Mouse (Mus musculus) kidney, postnatal 0 days (tissue): ENCODE measurements at regions not wholly inside any gene's neighbourhood (a gene's known extent, or its start where the extent isn't known, plus 50 kb on each side); places are given as distances from the start of the nearest gene placed in this dataset.

Experiments
- ATAC-seq: fragments of 200-750 bp; cut with Nextera tagmentation; replicated peaks from 2 replicates; pipeline ENCODE4 v1.8.0; 2017; ENCODE audit warnings: low read depth, moderate number of reproducible peaks, moderate TSS enrichment, moderate library complexity; ENCODE audit not compliant: low FRiP score
- DNase-seq: peaks from one replicate; pipeline ENCODE4 v3.0.0-alpha.2; 2016; ENCODE audit warnings: low spot score
- H3K27ac ChIP-seq: fragments of 300-500 bp; sonication (generic); 2 replicates; pipeline ENCODE4 v1.5.1; 2014; ENCODE audit warnings: mild to moderate bottlenecking
- H3K27me3 ChIP-seq: fragments of 300-500 bp; sonication (generic); 2 replicates; pipeline ENCODE4 v1.6.1; 2014; ENCODE audit warnings: low read length, mixed read lengths; ENCODE audit not compliant: insufficient read depth
- H3K36me3 ChIP-seq: fragments of 300-500 bp; sonication (generic); 2 replicates; pipeline ENCODE4 v1.6.1; 2014; ENCODE audit warnings: low read length, mixed read lengths; ENCODE audit not compliant: insufficient read depth
- H3K4me1 ChIP-seq: fragments of 300-500 bp; sonication (generic); replicated peaks from 2 replicates; pipeline ENCODE4 v1.6.1; 2014; ENCODE audit warnings: antibody characterized with exemption, low read length, mixed read lengths; ENCODE audit not compliant: insufficient read depth
- H3K4me2 ChIP-seq: fragments of 300-500 bp; sonication (generic); 2 replicates; pipeline ENCODE4 v1.6.1; 2014; ENCODE audit warnings: mild to moderate bottlenecking, low read length, moderate library complexity, mixed read lengths
- H3K4me3 ChIP-seq: fragments of 300-500 bp; sonication (generic); replicated peaks from 2 replicates; pipeline ENCODE4 v1.5.1; 2014; ENCODE audit warnings: low read depth, low read length
- H3K9ac ChIP-seq: fragments of 300-500 bp; sonication (generic); 2 replicates; pipeline ENCODE4 v1.6.1; 2014; ENCODE audit warnings: low read depth, low read length
- H3K9me3 ChIP-seq: fragments of 300-500 bp; sonication (generic); replicated peaks from 2 replicates; pipeline ENCODE4 v1.6.1; 2016; ENCODE audit warnings: low read length, inconsistent platforms, mixed read lengths
- CTCF ChIP-seq: IDR thresholded peaks from 2 replicates; pipeline ENCODE4 v1.5.1; 2016; ENCODE audit warnings: antibody characterized with exemption, low read depth, mild to moderate bottlenecking, moderate library complexity
- WGBS: fragments of 180-500 bp; shearing (Covaris S2); extraction: QIAGEN DNeasy Blood & Tissue Kit; methylation state at CpG from one replicate; pipeline ENCODE4 v1.1.7; 2014; 5-methylcytosine and 5-hydroxymethylcytosine counted together

DNA sequence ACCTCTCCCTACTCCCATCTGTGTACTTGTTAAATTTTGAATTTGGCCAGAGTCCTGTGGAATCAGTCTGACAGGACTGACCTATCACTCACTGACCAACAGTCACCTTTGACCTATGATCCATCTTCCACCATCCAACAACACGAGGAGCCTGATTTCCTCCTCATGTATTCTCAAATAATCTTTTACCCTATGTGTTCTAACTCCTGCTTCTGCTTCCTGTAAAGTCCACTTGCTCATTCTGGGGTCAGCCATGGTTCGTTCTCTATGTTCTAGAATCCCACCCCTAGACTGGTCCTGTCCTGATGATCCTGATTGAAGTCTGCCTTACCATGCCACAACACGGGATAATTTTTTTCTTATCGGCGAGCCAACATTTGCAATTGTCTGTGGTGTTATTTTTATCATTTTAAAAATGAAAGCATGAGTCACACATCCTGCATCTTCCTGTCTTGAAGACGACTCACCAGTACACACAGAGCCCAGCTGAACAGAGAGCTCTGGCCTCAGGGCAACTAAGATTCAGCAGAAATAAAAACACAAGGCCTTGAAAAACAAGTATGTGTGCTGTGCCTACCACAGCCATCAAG is 86.8 kb upstream of the Nbea start:
- Histone ChIP-seq H3K9ac (no peak overlapping the region), H3K36me3 (no peaks in the 10 kb centered on the region), H3K27me3 (no peaks in the 10 kb centered on the region), H3K9me3 (no peaks in the 10 kb centered on the region), H3K4me2 (no peak overlapping the region), H3K27ac (no peak overlapping the region), H3K4me1 (no peaks in the 10 kb centered on the region), H3K4me3 (no peak overlapping the region)
- ATAC-seq: no peak
- peak; percentile 12 for DNase-seq
- 70% methylated on average over 6 of the region's 6 CpGs for WGBS
- no peak for TF ChIP-seq CTCF

GRCm38 (mm10) chr3:56261800-56262561 is 78.5 kb upstream of the Nbea start:
- Histone ChIP-seq H3K36me3 (no peaks in the 10 kb centered on the region), H3K9me3 (no peaks in the 10 kb centered on the region), H3K4me2 (no peak overlapping the region), H3K27me3 (no peaks in the 10 kb centered on the region), H3K4me3 (no peak overlapping the region), H3K4me1 (no peaks in the 10 kb centered on the region), H3K9ac (no peak overlapping the region), H3K27ac (no peak overlapping the region)
- TF ChIP-seq CTCF: no peak
- ATAC-seq (no peak), DNase-seq (no peak)
- 72% methylated on average over 3 of the region's 3 CpGs for WGBS

GRCm38 (mm10) chr3:56256271-56256670 is 72.8 kb upstream of the Nbea start:
- H3K9me3 ChIP-seq: no peaks in the 10 kb centered on the region

DNA sequence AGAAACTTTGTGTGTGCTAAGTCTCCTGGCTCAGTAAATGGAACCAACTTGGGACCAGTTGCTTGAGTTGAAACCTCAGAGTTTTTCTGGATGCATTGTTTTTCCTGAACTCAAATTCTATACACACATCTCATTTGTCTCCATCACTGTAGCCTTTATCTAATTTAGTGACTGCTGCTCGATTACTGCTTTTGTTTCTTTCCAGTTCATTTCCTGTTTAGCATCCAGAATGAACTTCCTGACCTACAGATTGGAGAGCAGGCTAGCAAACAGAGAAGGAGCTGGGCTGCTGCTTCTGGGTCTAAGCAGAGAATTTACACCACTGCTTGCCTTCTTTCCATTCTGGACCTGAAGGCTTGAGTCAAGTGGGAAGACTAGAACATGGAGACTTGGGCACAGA is 60.9 kb upstream of the Nbea start:
- no peak for DNase-seq
- 15% methylated on average over 1 of the region's 1 CpGs for WGBS
- no peak overlapping the region for H3K27ac ChIP-seq
- no peaks in the 10 kb centered on the region for H3K4me1 ChIP-seq
- TF ChIP-seq CTCF: no peak
- no peak overlapping the region for H3K4me2 ChIP-seq
- H3K9me3 ChIP-seq: no peaks in the 10 kb centered on the region
- no peak for ATAC-seq
- no peaks in the 10 kb centered on the region for H3K36me3 ChIP-seq
- no peak overlapping the region for H3K9ac ChIP-seq
- no peaks in the 10 kb centered on the region for H3K27me3 ChIP-seq
- no peak overlapping the region for H3K4me3 ChIP-seq

More at GRCm38 (mm10) chr3:56256271-56256670, 72.8 kb upstream of the Nbea start:
- 65% methylated on average over 5 of the region's 5 CpGs for WGBS
- Histone ChIP-seq H3K4me2 (no peak overlapping the region), H3K4me3 (no peak overlapping the region), H3K9ac (no peak overlapping the region), H3K27me3 (no peaks in the 10 kb centered on the region), H3K36me3 (no peaks in the 10 kb centered on the region), H3K4me1 (no peaks in the 10 kb centered on the region), H3K27ac (no peak overlapping the region)
- DNase-seq: no peak
- no peak for ATAC-seq
- TF ChIP-seq CTCF: no peak

- DNase-seq (no peak), ATAC-seq (no peak)
- Histone ChIP-seq H3K4me1 (no peaks in the 10 kb centered on the region), H3K9ac (no peak overlapping the region), H3K27ac (no peak overlapping the region), H3K4me2 (no peak overlapping the region), H3K36me3 (no peaks in the 10 kb centered on the region), H3K9me3 (no peaks in the 10 kb centered on the region), H3K4me3 (no peak overlapping the region), H3K27me3 (no peaks in the 10 kb centered on the region)
- 49% methylated on average over 2 of the region's 2 CpGs for WGBS
- TF ChIP-seq CTCF: no peak
These were observed 54.7 kb upstream of the Nbea start for GRCm38 (mm10) chr3:56238228-56238627.

DNA sequence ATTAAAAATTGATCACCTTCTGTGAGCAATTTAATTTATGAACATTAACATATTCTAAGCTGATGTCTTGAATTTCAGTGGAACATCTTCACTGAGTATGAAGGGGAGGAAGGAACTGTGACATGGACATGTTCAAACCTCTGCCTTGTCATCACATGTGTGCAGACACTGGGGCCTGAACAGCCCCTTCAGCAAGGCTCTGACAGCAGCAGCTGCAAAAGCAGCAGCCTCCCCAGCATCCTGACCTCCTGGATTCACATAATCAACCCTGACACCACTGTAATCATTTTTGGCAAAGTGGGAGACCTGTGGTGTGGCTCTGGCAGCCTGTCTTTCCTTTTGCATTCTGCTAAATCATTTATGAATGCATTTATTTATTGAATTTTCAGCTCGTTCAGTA is 52.7 kb upstream of the Nbea start:
- no peak for TF ChIP-seq CTCF
- DNase-seq: no peak

More for the DNA sequence above, 52.7 kb upstream of the Nbea start:
- Histone ChIP-seq H3K27me3 (no peaks in the 10 kb centered on the region), H3K4me3 (no peak overlapping the region), H3K9me3 (no peaks in the 10 kb centered on the region), H3K4me1 (no peaks in the 10 kb centered on the region), H3K9ac (no peak overlapping the region), H3K4me2 (no peak overlapping the region), H3K27ac (no peak overlapping the region), H3K36me3 (no peaks in the 10 kb centered on the region)
- no peak for ATAC-seq
- 86% methylated on average over 1 of the region's 1 CpGs for WGBS
